Mouse (Mus musculus) lung, embryonic 15.5 days (tissue): ENCODE data around the gene Ddrgk1. TPM values are rescaled to one million over a fixed set of nuclear protein-coding genes. Genes with fewer than 3 reads are reported as not detected.

Experiments used
- ATAC-seq: fragments of 200-750 bp; cut with Nextera tagmentation; 2 replicates; pipeline ENCODE4 v1.8.0; 2017; ENCODE audit warnings: moderate number of reproducible peaks, borderline replicate concordance; ENCODE audit not compliant: low FRiP score, low TSS enrichment; ENCODE audit errors: extremely low read depth
- H3K27ac ChIP-seq: fragments of 300-500 bp; sonication (generic); 2 replicates; pipeline ENCODE4 v1.5.1; 2015; ENCODE audit warnings: moderate library complexity, mild to moderate bottlenecking, inconsistent platforms
- H3K27me3 ChIP-seq: fragments of 300-500 bp; sonication (generic); 2 replicates; pipeline ENCODE4 v1.6.1; 2015; ENCODE audit warnings: inconsistent platforms
- H3K36me3 ChIP-seq: fragments of 300-500 bp; sonication (generic); 2 replicates; pipeline ENCODE4 v1.6.1; 2015; ENCODE audit warnings: inconsistent platforms
- H3K4me1 ChIP-seq: fragments of 300-500 bp; sonication (generic); 2 replicates; pipeline ENCODE4 v1.6.1; 2015; ENCODE audit warnings: inconsistent platforms
- H3K4me2 ChIP-seq: fragments of 300-500 bp; sonication (generic); 2 replicates; pipeline ENCODE4 v1.6.1; 2015; ENCODE audit warnings: inconsistent platforms, mild to moderate bottlenecking, moderate library complexity
- H3K4me3 ChIP-seq: fragments of 300-500 bp; sonication (generic); 2 replicates; pipeline ENCODE4 v1.5.1; 2015; ENCODE audit warnings: mild to moderate bottlenecking, inconsistent platforms
- H3K9ac ChIP-seq: fragments of 300-500 bp; sonication (generic); 2 replicates; pipeline ENCODE4 v1.6.1; 2015; ENCODE audit warnings: inconsistent platforms
- H3K9me3 ChIP-seq: fragments of 300-500 bp; sonication (generic); 2 replicates; pipeline ENCODE4 v1.6.1; 2016; ENCODE audit warnings: inconsistent platforms
- WGBS: fragments of 180-500 bp; shearing (Covaris S2); methylation state at CpG from one replicate; pipeline ENCODE4 v1.1.7; 2015; 5-methylcytosine and 5-hydroxymethylcytosine counted together
- polyA plus RNA-seq: library from polyadenylated mRNA; unstranded; fragments of >200 nt; fragmentation: Nextera tagmentation; extraction: Ambion mirVana; gene quantifications from 2 replicates; pipeline ENCODE4 v1.2.1, GENCODE M21; 2015

Gene Ddrgk1
- polyA plus RNA-seq, 1 experiment from 2014 or later = 56.7 TPM

DNA sequence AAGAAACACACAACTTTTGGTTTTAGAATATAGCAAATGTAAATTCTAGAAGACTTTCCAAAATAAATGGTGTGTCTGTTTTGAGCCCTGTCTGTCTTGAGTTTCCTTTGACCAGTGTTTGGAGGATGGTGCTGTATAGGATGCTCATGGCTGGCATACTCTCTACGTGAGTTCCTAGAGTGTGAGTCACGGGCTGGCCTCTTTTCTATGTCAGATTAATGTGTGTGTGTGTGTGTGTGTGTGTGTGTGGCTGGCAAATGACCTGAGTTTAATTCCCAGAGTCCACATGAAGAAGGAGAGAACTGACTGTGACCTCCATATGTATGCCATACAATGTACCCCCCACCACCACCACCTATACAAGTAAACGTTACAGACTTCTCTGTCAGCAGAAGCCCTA is 17.1 kb upstream of the Ddrgk1 start:
- 82% methylated on average over 3 of the region's 3 CpGs for WGBS
- Histone ChIP-seq H3K36me3 (peaks cover 56% of the 10 kb centered on the region), H3K4me2 (no peak overlapping the region)

DNA sequence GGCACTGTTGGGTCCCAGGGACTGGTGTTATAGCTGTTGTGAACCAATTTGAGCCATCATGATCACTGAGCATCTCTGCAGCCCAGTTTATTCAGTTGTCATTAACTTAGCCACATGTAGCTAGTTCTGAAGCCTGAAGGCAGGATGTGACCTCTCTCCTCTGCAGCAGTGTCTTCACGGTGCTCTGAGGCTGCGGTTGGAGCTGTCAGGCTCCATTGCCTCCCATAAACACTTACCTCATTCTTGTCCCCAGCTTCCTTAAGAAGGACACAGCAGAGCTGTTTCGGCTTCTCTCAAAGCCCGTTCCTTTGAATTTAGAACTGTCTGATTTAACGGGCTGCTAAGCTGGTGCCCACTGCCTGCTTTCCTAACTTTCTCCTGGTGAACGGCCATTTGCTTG is 15.4 kb upstream of the Ddrgk1 start:
- ATAC-seq = no peak
- WGBS = 90% methylated on average over 6 of the region's 6 CpGs
- peaks cover 71% of the 10 kb centered on the region for H3K36me3 ChIP-seq

More for the DNA sequence above, 17.1 kb upstream of the Ddrgk1 start:
- H3K4me3 ChIP-seq = no peak overlapping the region
- no peak overlapping the region for H3K9ac ChIP-seq
- no peaks in the 10 kb centered on the region for H3K9me3 ChIP-seq
- no peak overlapping the region for H3K27ac ChIP-seq
- no peaks in the 10 kb centered on the region for H3K4me1 ChIP-seq
- ATAC-seq = no peak
- no peaks in the 10 kb centered on the region for H3K27me3 ChIP-seq

DNA sequence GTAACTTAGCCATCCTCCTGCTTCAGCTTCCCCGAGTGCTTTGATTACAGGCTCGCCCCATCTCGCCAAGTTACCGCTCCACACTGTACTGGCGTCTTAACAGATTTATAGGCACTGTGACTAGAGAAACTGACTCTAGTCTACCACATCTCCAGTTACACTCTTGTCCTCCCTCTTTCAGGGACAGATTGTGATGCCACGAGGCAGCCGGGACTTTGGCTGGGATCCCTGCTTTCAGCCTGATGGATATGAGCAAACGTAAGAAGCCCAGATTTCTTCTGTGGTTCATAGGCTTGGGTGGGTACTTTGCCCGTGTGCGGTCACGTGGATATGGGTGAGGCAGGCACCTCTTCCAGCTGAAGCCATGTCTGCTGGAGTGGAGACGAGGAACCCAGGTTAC is 14.7 kb upstream of the Ddrgk1 start:
- H3K27me3 ChIP-seq = no peaks in the 10 kb centered on the region
- no peak for ATAC-seq
- H3K36me3 ChIP-seq = peaks cover 77% of the 10 kb centered on the region
- H3K9me3 ChIP-seq = no peaks in the 10 kb centered on the region
- 92% methylated on average over 12 of the region's 12 CpGs for WGBS
- no peak overlapping the region for H3K4me3 ChIP-seq
- H3K4me1 ChIP-seq = no peaks in the 10 kb centered on the region
- no peak overlapping the region for H3K27ac ChIP-seq
- no peak overlapping the region for H3K9ac ChIP-seq
- no peak overlapping the region for H3K4me2 ChIP-seq

More for the DNA sequence above, 15.4 kb upstream of the Ddrgk1 start:
- Histone ChIP-seq H3K4me2 (no peak overlapping the region), H3K9ac (no peak overlapping the region), H3K4me1 (no peaks in the 10 kb centered on the region), H3K9me3 (no peaks in the 10 kb centered on the region), H3K27ac (no peak overlapping the region), H3K27me3 (no peaks in the 10 kb centered on the region), H3K4me3 (no peak overlapping the region)

DNA sequence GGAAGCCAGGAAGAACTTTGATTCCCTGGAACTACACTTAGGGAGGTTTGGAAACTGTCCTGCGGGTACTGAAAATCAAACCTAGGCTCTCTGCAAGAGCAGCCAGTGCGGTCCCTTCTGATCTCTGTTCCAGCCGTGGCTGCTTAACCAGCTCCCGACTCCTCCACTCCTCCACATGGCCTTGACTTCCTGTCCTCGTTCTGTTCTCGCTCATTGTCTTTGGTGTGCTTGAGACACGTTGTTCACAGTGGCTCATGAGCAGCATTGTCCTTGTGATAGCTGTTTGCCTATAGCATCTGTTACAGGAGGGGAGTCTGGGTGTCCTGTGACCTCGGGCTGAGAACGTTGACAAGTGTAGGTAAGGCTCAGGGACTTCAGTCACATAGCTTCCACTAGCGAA is 12.8 kb upstream of the Ddrgk1 start:
- 83% methylated on average over 10 of the region's 10 CpGs for WGBS

DNA sequence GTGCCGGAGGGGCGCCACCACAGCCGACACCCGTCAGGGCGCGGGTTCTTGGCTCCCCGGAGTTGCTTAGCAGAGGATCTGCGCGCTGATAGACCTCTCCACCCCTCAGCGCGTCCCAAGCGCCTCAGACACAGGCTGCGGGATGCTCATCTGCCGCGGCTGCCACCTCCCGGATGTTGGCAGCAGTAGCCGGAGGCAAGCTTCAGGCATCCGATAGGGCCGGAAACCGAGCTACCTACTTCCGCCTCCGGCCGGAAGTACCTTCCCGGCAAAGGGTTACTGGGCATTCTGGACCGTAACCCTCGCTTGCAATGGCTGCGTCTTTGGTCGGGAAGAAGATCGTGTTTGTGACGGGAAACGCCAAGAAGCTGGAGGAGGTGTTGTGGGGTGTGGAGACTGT is 3.1 kb upstream of the Ddrgk1 start, which contains the start of gene Itpa:
TSS of gene Itpa (plus strand) at position 52 of the 400 bp plus-strand sequence.
- Histone ChIP-seq H3K4me1 (peaks cover 30% of the 10 kb centered on the region), H3K4me3 (peak within 1 kb of the TSS; percentile 70), H3K4me2 (peak within 1 kb of the TSS; percentile 90), H3K27me3 (no peaks in the 10 kb centered on the region), H3K9ac (peak within 1 kb of the TSS; percentile 65), H3K36me3 (peaks cover 13% of the 10 kb centered on the region), H3K27ac (peak within 1 kb of the TSS; percentile 81), H3K9me3 (no peaks in the 10 kb centered on the region)
- ATAC-seq = peak; percentile 65
- under 1% methylated on average over 31 of the region's 31 CpGs for whole genome bisulfite sequencing

More for the DNA sequence above, 12.8 kb upstream of the Ddrgk1 start:
- no peaks in the 10 kb centered on the region for H3K9me3 ChIP-seq
- H3K9ac ChIP-seq = no peak overlapping the region
- no peak overlapping the region for H3K4me3 ChIP-seq
- H3K27ac ChIP-seq = no peak overlapping the region
- H3K36me3 ChIP-seq = peaks cover 87% of the 10 kb centered on the region
- H3K27me3 ChIP-seq = no peaks in the 10 kb centered on the region
- no peak overlapping the region for H3K4me2 ChIP-seq
- ATAC-seq = no peak
- no peaks in the 10 kb centered on the region for H3K4me1 ChIP-seq

DNA sequence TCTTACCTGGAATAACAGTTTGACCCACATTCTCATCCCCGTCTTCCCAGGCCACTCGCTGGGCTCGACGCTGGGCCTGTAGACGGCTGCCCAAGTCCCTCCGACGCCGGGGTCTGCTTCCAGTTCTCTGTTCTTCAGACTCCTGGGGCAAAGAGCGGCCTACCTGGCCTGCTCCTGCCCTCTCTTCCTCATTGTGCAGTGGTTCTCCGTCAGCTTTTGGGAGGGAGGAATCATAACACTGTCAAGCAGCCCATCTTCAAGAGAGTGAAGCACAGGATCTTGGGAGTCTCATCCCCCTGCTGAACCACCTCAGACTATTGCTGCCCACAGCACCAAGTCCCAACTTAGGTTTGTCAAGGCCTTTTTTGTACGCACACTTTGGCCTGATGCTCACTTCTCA is 1.1 kb downstream of the Ddrgk1 start:
- Histone ChIP-seq H3K4me3 (peak overlapping the region; percentile 55), H3K4me1 (peaks cover 20% of the 10 kb centered on the region), H3K9ac (peak overlapping the region; percentile 17; the same call in 1 of the 2 replicates), H3K9me3 (no peaks in the 10 kb centered on the region), H3K4me2 (peak overlapping the region; percentile 82), H3K27me3 (no peaks in the 10 kb centered on the region), H3K27ac (no peak overlapping the region), H3K36me3 (peaks cover 31% of the 10 kb centered on the region)
- no peak for ATAC-seq
- WGBS = 91% methylated on average over 11 of the region's 11 CpGs

DNA sequence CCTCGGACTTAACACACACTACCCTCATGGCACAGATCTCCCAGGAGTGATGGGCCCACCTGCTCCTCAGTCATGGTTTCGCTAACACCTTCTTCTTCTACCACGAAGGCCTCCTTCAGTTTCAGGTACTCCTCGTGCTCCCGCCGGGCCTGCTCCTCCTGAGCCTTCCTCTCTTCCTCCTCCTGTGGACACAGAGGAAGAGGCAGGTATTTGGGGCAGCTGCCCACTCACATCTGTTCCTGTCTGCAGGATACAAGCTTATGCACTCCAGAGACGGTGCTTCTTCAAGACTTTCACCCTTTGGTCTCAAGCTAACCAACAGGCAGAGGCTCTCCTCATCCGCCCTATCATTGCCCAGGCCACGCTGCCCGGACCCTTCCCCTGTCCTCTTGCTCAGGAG is 5.9 kb downstream of the Ddrgk1 start:
- Histone ChIP-seq H3K4me3 (no peak overlapping the region), H3K36me3 (peaks cover 62% of the 10 kb centered on the region), H3K9ac (no peak overlapping the region), H3K4me1 (peaks cover 10% of the 10 kb centered on the region), H3K9me3 (no peaks in the 10 kb centered on the region), H3K27me3 (no peaks in the 10 kb centered on the region), H3K4me2 (no peak overlapping the region), H3K27ac (no peak overlapping the region)
- ATAC-seq = no peak
- 94% methylated on average over 10 of the region's 10 CpGs for WGBS

DNA sequence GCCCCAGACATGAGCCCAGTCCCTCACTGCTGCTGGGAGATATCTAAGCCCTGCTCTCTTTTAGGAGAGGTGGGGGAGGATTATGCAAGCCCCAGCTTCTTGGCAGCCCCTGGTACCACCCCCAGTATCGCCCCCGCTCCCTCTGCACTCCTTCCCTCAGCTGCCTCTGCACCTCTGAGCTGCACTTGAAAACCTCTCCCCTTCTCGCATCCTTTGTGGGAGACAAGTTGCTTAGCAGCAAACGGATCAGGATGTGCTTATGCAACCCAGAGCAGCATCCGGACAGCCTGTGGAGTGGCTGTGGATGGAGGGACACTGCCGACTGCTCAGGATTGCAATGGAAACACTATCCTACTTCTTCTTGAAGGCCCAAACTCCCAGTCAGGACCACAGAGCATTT is 6.9 kb downstream of the Ddrgk1 start:
- Histone ChIP-seq H3K4me1 (0 out of 2 replicates have a peak, but pooled peaks cover under 1% of the 10 kb centered on the region), H3K4me3 (no peak overlapping the region), H3K4me2 (no peak overlapping the region), H3K27ac (no peak overlapping the region), H3K9ac (no peak overlapping the region), H3K36me3 (peaks cover 65% of the 10 kb centered on the region), H3K9me3 (no peaks in the 10 kb centered on the region), H3K27me3 (no peaks in the 10 kb centered on the region)
- 78% methylated on average over 6 of the region's 6 CpGs for WGBS
- ATAC-seq = no peak

DNA sequence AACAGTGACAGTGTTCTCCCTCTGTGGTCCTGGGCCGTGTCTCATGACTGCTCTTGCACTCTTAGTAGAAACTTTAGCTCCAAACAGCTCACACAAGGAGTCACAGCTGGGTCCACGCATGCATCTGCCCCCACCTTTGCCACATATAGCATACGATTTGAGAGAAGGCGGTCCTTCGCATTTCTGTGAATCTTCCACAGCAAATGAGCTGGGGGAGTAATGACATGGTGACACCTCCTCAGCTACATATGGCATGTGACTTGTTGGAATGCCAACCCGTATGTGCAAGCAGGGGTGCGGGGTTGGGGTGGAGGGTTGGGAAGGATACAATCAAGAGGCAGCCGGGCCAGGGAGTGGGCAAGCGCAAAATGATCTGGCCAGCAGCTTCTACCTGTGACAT is 7.9 kb downstream of the Ddrgk1 start:
- Histone ChIP-seq H3K4me1 (no peaks in the 10 kb centered on the region), H3K27me3 (no peaks in the 10 kb centered on the region), H3K4me2 (no peak overlapping the region), H3K9me3 (no peaks in the 10 kb centered on the region), H3K9ac (no peak overlapping the region), H3K36me3 (peaks cover 60% of the 10 kb centered on the region), H3K4me3 (no peak overlapping the region), H3K27ac (no peak overlapping the region)
- WGBS = 86% methylated on average over 9 of the region's 9 CpGs
- ATAC-seq = no peak

DNA sequence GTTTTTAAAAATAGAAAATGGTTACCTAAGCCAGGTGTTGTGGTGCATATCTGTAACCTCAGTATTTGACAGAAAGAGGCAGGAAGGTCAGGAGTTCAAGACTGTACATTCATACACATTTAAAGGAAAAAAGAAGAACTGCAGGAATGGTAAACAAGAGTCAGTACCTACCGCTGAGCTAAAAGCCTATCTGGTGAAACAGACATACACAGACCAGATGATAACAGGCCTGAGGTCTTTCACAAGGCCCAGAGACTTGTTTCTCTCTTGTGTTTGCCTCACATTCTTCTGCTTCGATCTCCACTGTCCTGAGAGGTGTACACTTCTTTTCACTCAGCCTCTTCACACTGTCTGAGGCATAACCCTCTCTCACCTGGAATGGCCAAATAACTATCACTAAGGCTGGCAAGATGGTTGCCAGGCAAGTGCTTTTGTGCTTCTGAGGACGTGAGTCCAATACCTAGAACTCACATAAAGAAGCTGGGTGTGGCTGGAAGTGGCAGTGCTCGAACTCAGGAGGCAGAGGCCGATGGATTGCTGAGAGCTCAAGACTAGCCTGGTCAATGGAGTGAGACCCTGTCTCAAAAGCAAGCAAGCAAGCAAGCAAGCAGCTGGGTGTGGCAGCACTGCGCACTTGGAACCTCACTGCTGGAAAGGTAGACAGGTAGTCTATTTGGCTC is 8.7 kb downstream of the Ddrgk1 start:
- Histone ChIP-seq H3K9ac (no peak overlapping the region), H3K4me1 (no peaks in the 10 kb centered on the region), H3K9me3 (no peaks in the 10 kb centered on the region), H3K27ac (no peak overlapping the region), H3K36me3 (peaks cover 53% of the 10 kb centered on the region), H3K4me3 (no peak overlapping the region), H3K27me3 (no peaks in the 10 kb centered on the region), H3K4me2 (no peak overlapping the region)
- ATAC-seq = no peak
- WGBS = 83% methylated on average over 6 of the region's 6 CpGs

DNA sequence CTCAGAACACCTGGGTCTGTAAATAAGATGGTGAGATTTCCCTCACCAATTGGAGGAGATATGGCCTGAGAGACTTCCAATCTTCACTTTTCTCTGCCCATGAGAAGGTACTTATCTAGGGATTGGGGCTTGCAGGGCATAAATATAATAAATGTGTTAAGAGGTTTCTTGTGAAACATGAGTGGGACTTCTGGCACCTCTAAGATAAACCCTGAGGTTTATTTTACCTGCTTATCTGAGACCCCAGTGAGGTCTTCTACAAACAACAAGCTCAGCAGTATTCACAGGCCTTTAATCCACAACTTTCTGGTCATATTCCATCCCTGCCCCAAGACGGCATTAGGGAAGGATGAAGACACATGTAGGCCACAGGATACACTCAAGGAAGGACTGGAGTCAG is 10.7 kb downstream of the Ddrgk1 start:
- no peaks in the 10 kb centered on the region for H3K9me3 ChIP-seq
- H3K4me1 ChIP-seq = no peaks in the 10 kb centered on the region
- H3K4me2 ChIP-seq = no peak overlapping the region
- no peak overlapping the region for H3K4me3 ChIP-seq
- H3K36me3 ChIP-seq = peaks cover 39% of the 10 kb centered on the region
- WGBS = 71% methylated on average over 1 of the region's 1 CpGs
- ATAC-seq = no peak
- no peak overlapping the region for H3K9ac ChIP-seq
- no peaks in the 10 kb centered on the region for H3K27me3 ChIP-seq
- H3K27ac ChIP-seq = no peak overlapping the region

DNA sequence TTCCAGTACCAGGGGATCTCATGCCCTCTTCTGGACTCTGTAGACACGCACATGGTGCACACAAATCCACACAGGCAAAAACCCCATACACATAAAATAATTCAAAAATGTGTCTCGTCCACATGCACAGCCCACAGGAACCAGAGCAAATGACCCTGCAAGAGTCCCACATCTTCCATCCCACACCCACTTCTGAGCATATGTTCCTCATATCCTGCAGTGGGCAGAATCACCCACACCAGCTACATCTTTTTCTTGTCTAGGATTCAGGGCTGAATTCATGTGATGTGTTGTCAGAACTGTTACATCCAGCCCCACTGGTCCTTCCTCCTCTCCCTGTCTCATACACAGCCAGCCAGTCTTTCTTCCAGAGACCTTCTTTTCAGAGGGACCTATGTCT is 11.2 kb downstream of the Ddrgk1 start:
- Histone ChIP-seq H3K36me3 (peaks cover 34% of the 10 kb centered on the region), H3K27me3 (no peaks in the 10 kb centered on the region), H3K27ac (no peak overlapping the region), H3K4me2 (no peak overlapping the region), H3K9ac (no peak overlapping the region), H3K9me3 (no peaks in the 10 kb centered on the region), H3K4me1 (no peaks in the 10 kb centered on the region), H3K4me3 (no peak overlapping the region)
- no peak for ATAC-seq
- 73% methylated on average over 2 of the region's 2 CpGs for WGBS
